Comparison of ENCODE assay signal across 28 mouse cellular contexts in the genomic region with DNA sequence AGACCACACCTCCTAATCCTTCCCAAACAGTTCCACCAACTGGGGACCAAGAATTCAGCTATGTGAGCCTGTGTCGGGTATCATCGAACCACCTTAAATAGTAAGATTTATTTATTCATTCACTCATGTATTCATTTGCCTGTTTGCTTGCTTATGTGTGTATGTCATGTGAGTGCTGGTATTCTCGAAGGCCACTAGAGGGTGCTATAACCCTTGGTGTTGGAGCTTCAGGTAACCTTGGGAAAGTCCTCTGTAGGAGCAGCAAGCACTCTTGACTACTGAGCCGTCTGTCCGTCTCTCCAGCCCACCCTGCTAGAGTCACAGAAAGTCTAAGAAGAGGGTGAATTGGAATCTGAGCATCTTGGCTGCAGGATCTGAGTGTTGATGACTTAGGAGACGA.
A peak's percentile ranks its signal among the peaks of the same experiment; 100 is the strongest.
DNase-seq lines count a peak whose midpoint lies in the region; ATAC-seq and TF ChIP-seq lines count a peak whose summit lies in the region.
"Had no signal": no experiment of that assay in that cellular context is flagged by ENCODE, and none has a peak within 500 bp of the region (broad histone marks: within the 10 kb centered on the region; RNA-seq: fewer than 3 reads in every experiment).

No protein-coding gene starts in this region.

- H3K4me3 ChIP-seq in layer of hippocampus, adult 2 months, result no peak overlapping the region
- no peak overlapping the region for H3K4me3 ChIP-seq in MEL (ENCODE audit: control insufficient read depth in 1 of 2, insufficient read depth in 1 of 2, low read depth in 2 of 2, low read length in 2 of 2)
- H3K4me3 ChIP-seq: embryonic facial prominence, embryonic 13.5 days; forebrain, embryonic 13.5 days; heart, embryonic 13.5 days; hindbrain, embryonic 13.5 days; kidney, embryonic 15.5 days; limb, embryonic 15.5 days; megakaryocyte, embryonic 14.5 days; neural tube, embryonic 12.5 days; stomach, embryonic 15.5 days had no signal

- H3K27ac ChIP-seq in layer of hippocampus, adult 2 months, result no peak overlapping the region
- no peak overlapping the region for H3K27ac ChIP-seq in MEL (ENCODE audit: control insufficient read depth, low read depth, low read length)
- H3K27ac ChIP-seq: embryonic facial prominence, embryonic 13.5 days; forebrain, embryonic 13.5 days; heart, embryonic 13.5 days; hindbrain, embryonic 13.5 days; kidney, embryonic 15.5 days; limb, embryonic 15.5 days; neural tube, embryonic 12.5 days; stomach, embryonic 15.5 days had no signal

- H3K79me2 ChIP-seq in MEL (ENCODE audit: control insufficient read depth, insufficient read depth, low read length, poor library complexity), result no peaks in the 10 kb centered on the region

- no peak; the same call in 1 of the 2 replicates for TF ChIP-seq RAD21 in MEL (IDR thresholded peaks at IDR 0.05; ENCODE audit: low read depth, low read length)

- no peaks in the 10 kb centered on the region for H3K4me1 ChIP-seq in MEL (ENCODE audit: control insufficient read depth in 1 of 2, insufficient read depth in 2 of 2, low read length in 2 of 2)
- H3K4me1 ChIP-seq: megakaryocyte, embryonic 14.5 days; neural tube, embryonic 12.5 days; stomach, embryonic 15.5 days had no signal

- peak; percentile 33 for DNase-seq in embryo, embryonic 10.5 days (ENCODE audit: low spot score)
- no peak for DNase-seq in embryo, embryonic 9.5 days (ENCODE audit: extremely low spot score)
- no peak for DNase-seq in layer of hippocampus, adult 2 months (ENCODE audit: low spot score in 2 of 2)
- no peak for DNase-seq in layer of hippocampus, postnatal 25 days (ENCODE audit: extremely low spot score in 1 of 2, low spot score in 1 of 2)
- DNase-seq in 416B (ENCODE audit: low read depth) (peak; percentile 1), MEL (ENCODE audit: low read depth, low spot score) (peak; percentile 3)
- no peak for DNase-seq in kidney, adult 18-20 months
- DNase-seq: adrenal gland, postnatal 25 days; cerebellum, adult 9-11 months; gastrocnemius, postnatal 14 days; heart, adult 18-20 months; kidney, postnatal 36 days; left cerebral cortex, postnatal 4 days; lung, adult 18-20 months; midbrain, embryonic 14.5 days; thymus, adult 2 months had no signal

- no peaks in the 10 kb centered on the region for H3K27me3 ChIP-seq in MEL (ENCODE audit: control insufficient read depth in 1 of 2, insufficient read depth in 2 of 2, low read length in 2 of 2)
- H3K27me3 ChIP-seq: forebrain, embryonic 13.5 days; megakaryocyte, embryonic 14.5 days; neural tube, embryonic 12.5 days; stomach, embryonic 15.5 days had no signal

- TF ChIP-seq CTCF in layer of hippocampus, adult 2 months (conservative IDR thresholded peaks at IDR 0.05), result peak; percentile 56
- TF ChIP-seq CTCF in MEL (IDR thresholded peaks at IDR 0.05 in 2 of 3, conservative IDR thresholded peaks at IDR 0.05 in 1 of 3; ENCODE audit: control insufficient read depth in 1 of 3, insufficient read depth in 1 of 3, low read depth in 2 of 3, low read length in 3 of 3, poor library complexity in 1 of 3, severe bottlenecking in 1 of 3), result no peak

- H3K36me3 ChIP-seq in MEL (ENCODE audit: control insufficient read depth in 1 of 2, insufficient read depth in 2 of 2, low read length in 2 of 2), result no peaks in the 10 kb centered on the region
- H3K36me3 ChIP-seq: embryonic facial prominence, embryonic 13.5 days; heart, embryonic 13.5 days; hindbrain, embryonic 13.5 days; kidney, embryonic 15.5 days; limb, embryonic 15.5 days; neural tube, embryonic 12.5 days; stomach, embryonic 15.5 days had no signal

- ATAC-seq in erythroblast, adult 5-6 weeks (replicated peaks; ENCODE audit: low FRiP score, poor library complexity, severe bottlenecking), result no peak
- ATAC-seq: CD4-positive, CD25-positive, alpha-beta regulatory T cell, adult 4 months; forebrain, embryonic 13.5 days; inflammation-experienced regulatory T-cells, adult 6 months had no signal

- H3K9ac ChIP-seq in MEL (ENCODE audit: control insufficient read depth, low read depth, low read length, poor library complexity, severe bottlenecking), result no peak overlapping the region
- H3K9ac ChIP-seq: embryonic facial prominence, embryonic 13.5 days; forebrain, embryonic 13.5 days; heart, embryonic 13.5 days; hindbrain, embryonic 13.5 days; kidney, embryonic 15.5 days; limb, embryonic 15.5 days; neural tube, embryonic 12.5 days; stomach, embryonic 15.5 days had no signal

- TF ChIP-seq POLR2A in MEL (IDR thresholded peaks at IDR 0.05; ENCODE audit: control insufficient read depth in 1 of 2, insufficient read depth in 1 of 2, low read depth in 1 of 2, low read length in 2 of 2, poor library complexity in 1 of 2), result no peak

- no peak for TF ChIP-seq EP300 in MEL (IDR thresholded peaks at IDR 0.05; ENCODE audit: low read depth in 1 of 2, low read length in 2 of 2)

- no peaks in the 10 kb centered on the region for H3K9me3 ChIP-seq in MEL (replicated peaks; ENCODE audit: insufficient read depth, low read length)
- H3K9me3 ChIP-seq: embryonic facial prominence, embryonic 13.5 days; hindbrain, embryonic 13.5 days; kidney, embryonic 15.5 days; limb, embryonic 15.5 days; stomach, embryonic 15.5 days had no signal

TF ChIP-seq in MEL, 35 proteins besides CTCF, POLR2A, EP300 and RAD21:
- no peak for TF ChIP-seq ZKSCAN1 (IDR thresholded peaks at IDR 0.05; ENCODE audit: low read depth, low read length)
- no peak for TF ChIP-seq JUND (IDR thresholded peaks at IDR 0.05; ENCODE audit: low read depth, low read length)
- TF ChIP-seq ZNF384 (IDR thresholded peaks at IDR 0.05; ENCODE audit: low read depth, low read length), result no peak
- no peak for TF ChIP-seq TCF12 (IDR thresholded peaks at IDR 0.05; ENCODE audit: low read depth, low read length)
- no peak for TF ChIP-seq UBTF (IDR thresholded peaks at IDR 0.05; ENCODE audit: borderline replicate concordance, insufficient read depth, low read depth, low read length)
- no peak for TF ChIP-seq E2F4 (IDR thresholded peaks at IDR 0.05; ENCODE audit: borderline replicate concordance, low read depth, low read length)
- no peak for TF ChIP-seq ZC3H11A (IDR thresholded peaks at IDR 0.05; ENCODE audit: low read depth, low read length)
- no peak for TF ChIP-seq NRF1 (IDR thresholded peaks at IDR 0.05; ENCODE audit: insufficient read depth, low read depth, low read length, poor library complexity, severe bottlenecking)
- TF ChIP-seq BHLHE40 (IDR thresholded peaks at IDR 0.05; ENCODE audit: borderline replicate concordance, low read depth, low read length), result no peak
- no peak for TF ChIP-seq CHD2 (IDR thresholded peaks at IDR 0.05; ENCODE audit: low read length)
- TF ChIP-seq MAFK (IDR thresholded peaks at IDR 0.05; ENCODE audit: borderline replicate concordance, low read depth, low read length), result no peak
- TF ChIP-seq POLR2AphosphoS2 (IDR thresholded peaks at IDR 0.05; ENCODE audit: low read length), result no peak
- TF ChIP-seq ZMIZ1 (IDR thresholded peaks at IDR 0.05; ENCODE audit: low read depth, low read length), result no peak
- no peak for TF ChIP-seq MEF2A (IDR thresholded peaks at IDR 0.05; ENCODE audit: extremely low read depth, insufficient replicate concordance, low read depth, low read length, poor library complexity, severe bottlenecking)

Comparison
In these comparisons a context has a peak if more than half of its experiments do, and no peak if none do; other contexts are left out.
1. DNase-seq: peak in embryo, embryonic 10.5 days (single experiment), 416B (single experiment) and MEL (single experiment); none in embryo, embryonic 9.5 days (single experiment), layer of hippocampus, adult 2 months (0 of 2), layer of hippocampus, postnatal 25 days (0 of 2) and kidney, adult 18-20 months (single experiment).